ENCODE assay signal across 24 mouse cellular contexts in the genomic region with DNA sequence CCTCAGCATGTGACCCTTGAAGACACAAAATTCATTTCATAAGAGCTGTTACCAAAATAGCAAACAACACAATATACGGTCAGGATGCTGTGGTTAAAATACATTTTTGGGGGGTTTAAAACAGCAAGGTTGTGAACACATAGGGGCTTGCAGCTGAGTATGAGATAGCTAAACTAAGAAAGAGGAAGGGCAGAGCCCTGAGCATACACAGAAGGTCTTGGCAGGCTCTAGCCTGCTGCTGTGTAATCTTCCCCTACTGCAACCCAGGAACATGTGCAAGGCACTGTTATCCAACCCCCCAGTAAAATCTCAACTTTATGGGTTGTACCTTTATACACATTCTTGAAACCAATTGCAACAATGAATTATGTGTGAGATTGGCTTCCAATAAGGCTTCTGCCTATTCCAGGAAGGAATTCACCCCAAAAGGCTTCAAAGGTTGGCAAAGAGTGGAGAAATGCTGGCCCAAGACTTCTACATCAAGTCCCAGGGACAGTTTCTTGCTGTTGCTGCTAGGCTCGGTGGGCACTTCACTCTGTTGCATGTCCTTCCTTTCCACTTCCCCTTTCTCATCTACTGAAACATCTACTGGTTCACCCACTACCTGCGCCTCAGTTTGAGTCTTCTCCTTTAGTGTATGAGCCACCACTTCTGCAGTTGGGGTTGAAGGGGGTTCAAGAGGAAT. TPM values are rescaled to one million over a fixed set of nuclear protein-coding genes. Genes with fewer than 3 reads are reported as not detected.
DNase-seq lines count a peak whose midpoint lies in the region; ATAC-seq and TF ChIP-seq lines count a peak whose summit lies in the region.
"Had no signal": no experiment of that assay in that cellular context is flagged by ENCODE, and none has a peak within 500 bp of the region (broad histone marks: within the 10 kb centered on the region; RNA-seq: fewer than 3 reads in every experiment).

No protein-coding gene starts in this region.

- H3K4me3 ChIP-seq in layer of hippocampus, adult 2 months, result no peak overlapping the region
- no peak overlapping the region for H3K4me3 ChIP-seq in forebrain, embryonic 13.5 days
- H3K4me3 ChIP-seq: embryonic facial prominence, embryonic 12.5 days; embryonic facial prominence, embryonic 15.5 days; forebrain, embryonic 15.5 days; hindbrain, embryonic 12.5 days; hindbrain, embryonic 15.5 days had no signal

- no peaks in the 10 kb centered on the region for H3K9me3 ChIP-seq in forebrain, embryonic 13.5 days (replicated peaks)
- H3K9me3 ChIP-seq: embryonic facial prominence, embryonic 12.5 days; embryonic facial prominence, embryonic 15.5 days; forebrain, embryonic 15.5 days; hindbrain, embryonic 12.5 days; hindbrain, embryonic 15.5 days had no signal

- H3K27ac ChIP-seq in layer of hippocampus, adult 2 months, result peak overlapping the region; percentile 29; the same call in 1 of the 2 replicates
- no peak overlapping the region for H3K27ac ChIP-seq in forebrain, embryonic 13.5 days
- H3K27ac ChIP-seq: embryonic facial prominence, embryonic 12.5 days; embryonic facial prominence, embryonic 15.5 days; forebrain, embryonic 15.5 days; hindbrain, embryonic 12.5 days; hindbrain, embryonic 15.5 days had no signal

- no peak for DNase-seq in layer of hippocampus, adult 2 months (ENCODE audit: low spot score in 2 of 2)
- no peak for DNase-seq in layer of hippocampus, postnatal 36 days
- DNase-seq in MEL-GATA-1-ER (ENCODE audit: extremely low read depth, low read depth), result peak; percentile 24
- no peak for DNase-seq in lung, postnatal 10 days
- DNase-seq: adrenal gland, adult 8-10 months; adrenal gland, postnatal 25 days; B cell, adult 2 months; cerebellum, adult 11-12 months; cerebellum, adult 8-10 months; cerebellum, postnatal 36 days; gastrocnemius, postnatal 10 days; gastrocnemius, postnatal 36 days; heart, adult 11 months had no signal

- WGBS in forebrain, embryonic 13.5 days, result 93% methylated on average over 3 of the region's 3 CpGs

- H3K9ac ChIP-seq in forebrain, embryonic 13.5 days, result no peak overlapping the region
- H3K9ac ChIP-seq: embryonic facial prominence, embryonic 12.5 days; embryonic facial prominence, embryonic 15.5 days; forebrain, embryonic 15.5 days; hindbrain, embryonic 12.5 days; hindbrain, embryonic 15.5 days had no signal

- H3K4me2 ChIP-seq in forebrain, embryonic 13.5 days, result no peak overlapping the region
- H3K4me2 ChIP-seq: embryonic facial prominence, embryonic 12.5 days; embryonic facial prominence, embryonic 15.5 days; forebrain, embryonic 15.5 days; heart, embryonic 11.5 days; hindbrain, embryonic 12.5 days; hindbrain, embryonic 15.5 days had no signal

- H3K27me3 ChIP-seq in forebrain, embryonic 13.5 days, result no peaks in the 10 kb centered on the region
- H3K27me3 ChIP-seq: embryonic facial prominence, embryonic 12.5 days; embryonic facial prominence, embryonic 15.5 days; forebrain, embryonic 15.5 days; hindbrain, embryonic 12.5 days; hindbrain, embryonic 15.5 days had no signal

- H3K4me1 ChIP-seq in forebrain, embryonic 13.5 days, result no peaks in the 10 kb centered on the region
- H3K4me1 ChIP-seq: embryonic facial prominence, embryonic 12.5 days; embryonic facial prominence, embryonic 15.5 days; forebrain, embryonic 15.5 days; hindbrain, embryonic 12.5 days; hindbrain, embryonic 15.5 days had no signal

- H3K36me3 ChIP-seq in forebrain, embryonic 13.5 days (ENCODE audit: poor library complexity, severe bottlenecking), result no peaks in the 10 kb centered on the region
- H3K36me3 ChIP-seq: embryonic facial prominence, embryonic 12.5 days; embryonic facial prominence, embryonic 15.5 days; forebrain, embryonic 15.5 days; hindbrain, embryonic 12.5 days; hindbrain, embryonic 15.5 days had no signal

- TF ChIP-seq CTCF in layer of hippocampus, adult 2 months (conservative IDR thresholded peaks at IDR 0.05), result no peak

- ATAC-seq in megakaryocyte, adult 5-6 weeks (ENCODE audit: poor library complexity, severe bottlenecking), result peak; percentile 86
- ATAC-seq in forebrain, embryonic 13.5 days, result no peak
- ATAC-seq: activated CD4-positive, CD25-positive, alpha-beta regulatory T cell, adult 4 months; forebrain, embryonic 15.5 days had no signal

RNA-seq across cellular contexts. Expression of a gene that starts 51.6 kb away (rescaled TPM):
- 100 to 1,000 TPM; 313 to 317 TPM for total RNA-seq in layer of hippocampus, adult 2 months (2021)
- total RNA-seq in layer of hippocampus, postnatal 36 days (2021), result 100 to 1,000 TPM; 297 to 315 TPM
- total RNA-seq in megakaryocyte, adult 5-6 weeks (2015), result 0.09 and 0.45 TPM in 2 replicates
- total RNA-seq in megakaryocyte, adult 5-6 weeks (2017), result 0.18 TPM in 1 of 2 replicates, not detected in the other
- polyA plus RNA-seq in forebrain, embryonic 13.5 days (2015; fragmentation: Nextera tagmentation; extraction: Ambion mirVana), result 4.1 and 6.1 TPM in 2 replicates
- total RNA-seq: hematopoietic stem cell, adult 5-6 weeks; MEL had no signal
- polyA plus RNA-seq: activated CD4-positive, CD25-positive, alpha-beta regulatory T cell, adult 4 months had no signal

Comparison
In these comparisons a context has a peak if more than half of its experiments do, and no peak if none do; other contexts are left out.
1. RNA of a gene that starts 51.6 kb away (total RNA-seq): 313 to 317 TPM in layer of hippocampus, adult 2 months and 297 to 315 TPM in layer of hippocampus, postnatal 36 days; 0.09 to 0.45 TPM in megakaryocyte, adult 5-6 weeks; every median in the first group is over 100 times any median in the second.